Mouse (Mus musculus) cerebellum, adult (tissue): ENCODE results near the gene Synpo2.

Experiments used
- ATAC-seq: cut with Nextera tagmentation; 2 replicates; pipeline ENCODE4 v1.9.2; 2017; ENCODE audit warnings: mild to moderate bottlenecking, moderate library complexity, mixed read lengths; ENCODE audit not compliant: insufficient number of reproducible peaks, low FRiP score, low TSS enrichment

The Synpo2 gene

DNA sequence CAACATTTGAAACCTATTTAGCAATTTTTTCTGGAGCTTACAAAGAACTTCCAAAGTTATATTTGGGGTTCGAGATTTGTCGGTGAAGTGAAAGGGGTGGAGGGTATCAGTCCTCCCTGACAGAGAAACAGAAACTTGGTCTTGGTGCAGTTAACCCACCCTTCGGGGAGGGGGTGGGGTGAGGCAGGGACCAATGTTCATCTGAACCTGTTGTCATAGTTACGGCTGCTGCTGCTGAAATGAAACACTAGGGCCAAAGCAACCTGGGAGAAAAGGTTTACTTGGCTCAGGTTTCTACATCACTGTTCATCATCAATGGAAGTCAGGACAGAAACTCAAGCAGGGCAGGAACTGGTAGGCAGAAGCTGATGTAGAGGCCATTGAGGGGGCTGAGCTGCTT, 66.6 kb downstream of the Synpo2 start:
- no peak for ATAC-seq

DNA sequence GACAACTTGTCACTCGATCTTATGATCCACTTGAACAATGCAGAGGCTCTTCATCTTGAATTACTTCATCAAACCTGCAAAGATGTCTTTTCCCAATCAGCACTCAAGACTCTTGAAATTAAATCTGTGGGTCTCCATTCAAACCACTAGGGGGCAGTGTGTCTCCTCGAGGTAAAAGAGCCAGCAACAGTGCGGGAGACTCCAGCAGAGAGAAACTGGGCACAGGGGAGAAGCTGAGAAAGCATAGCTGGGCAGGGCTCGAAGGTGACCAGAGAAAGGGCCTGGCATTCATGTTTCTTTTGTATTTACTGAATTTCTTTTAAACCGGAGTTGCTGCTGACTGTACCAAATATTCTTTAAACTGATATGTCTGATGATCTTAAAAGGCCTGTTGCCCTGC, 67.1 kb downstream of the Synpo2 start:
- peak; percentile 73 for ATAC-seq

- no peak for ATAC-seq
These were observed 69.5 kb downstream of the Synpo2 start for GRCm38 (mm10) chr3:123166450-123166849.

GRCm38 (mm10) chr3:123164183-123164582, 71.8 kb downstream of the Synpo2 start:
- ATAC-seq, result no peak

GRCm38 (mm10) chr3:123163192-123163523, 72.8 kb downstream of the Synpo2 start:
- no peak for ATAC-seq

DNA sequence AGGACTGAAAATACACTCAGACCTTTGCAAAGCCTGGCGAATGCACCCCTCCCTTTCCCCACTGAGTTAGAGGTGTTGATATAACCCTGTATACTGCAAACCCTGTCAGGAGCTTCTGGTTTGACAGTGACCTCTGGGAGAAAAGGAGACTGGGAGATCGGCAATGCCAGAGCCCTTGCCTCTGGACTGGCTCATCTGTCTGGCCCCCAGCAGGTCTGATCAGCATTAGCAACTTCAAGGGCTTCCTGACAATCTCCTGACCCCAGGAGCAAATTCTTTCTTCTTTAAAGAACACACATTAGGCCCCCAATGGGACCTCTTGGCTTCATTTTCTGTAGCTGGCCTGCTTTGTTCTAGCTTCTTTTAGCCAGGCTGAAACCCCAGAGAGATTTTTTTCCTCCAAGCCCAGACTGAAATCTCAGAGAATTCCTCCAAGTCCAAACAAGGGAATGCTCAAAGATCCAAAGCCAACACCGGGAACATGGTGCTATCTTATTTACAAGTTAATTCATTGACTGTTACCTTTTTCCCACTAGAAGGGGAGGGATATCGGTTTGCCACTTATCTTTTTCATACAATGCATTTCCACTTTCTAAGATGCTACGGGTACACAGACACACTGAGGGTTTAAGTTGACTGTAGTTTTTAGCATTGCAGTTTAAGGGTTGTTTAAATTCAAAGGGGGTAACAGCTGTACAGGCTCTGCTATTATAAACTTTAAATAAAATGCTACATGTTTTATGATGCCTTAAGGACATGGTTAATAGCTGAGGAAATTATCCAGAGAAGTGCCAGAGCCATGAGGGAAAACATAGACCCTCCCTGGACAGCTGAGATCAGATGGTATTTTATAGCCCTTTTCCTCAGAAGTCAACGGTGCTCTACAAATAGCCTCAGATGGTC, 73.4 kb downstream of the Synpo2 start:
- no peak for ATAC-seq

DNA sequence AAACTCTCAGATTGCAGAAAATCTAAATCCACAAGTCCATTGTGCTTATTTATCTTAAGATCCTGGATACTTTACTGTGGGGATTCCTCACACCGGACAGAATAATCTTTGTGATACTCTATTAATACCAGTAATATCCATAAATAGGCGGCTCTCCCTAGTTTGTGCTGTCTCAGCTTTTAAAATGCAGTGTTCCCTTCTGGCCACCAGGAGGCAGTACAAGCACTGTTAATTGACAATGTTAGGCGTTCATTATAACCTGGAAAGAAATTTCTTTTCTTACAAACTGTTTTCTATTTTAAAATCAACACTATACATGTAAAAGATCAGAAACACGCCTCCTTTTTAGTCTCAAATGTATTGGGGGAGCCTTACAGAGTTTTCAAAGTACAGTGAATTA, 75.2 kb downstream of the Synpo2 start:
- ATAC-seq, result 0 out of 2 replicates have a peak, but pooled peaks have one; percentile 7

DNA sequence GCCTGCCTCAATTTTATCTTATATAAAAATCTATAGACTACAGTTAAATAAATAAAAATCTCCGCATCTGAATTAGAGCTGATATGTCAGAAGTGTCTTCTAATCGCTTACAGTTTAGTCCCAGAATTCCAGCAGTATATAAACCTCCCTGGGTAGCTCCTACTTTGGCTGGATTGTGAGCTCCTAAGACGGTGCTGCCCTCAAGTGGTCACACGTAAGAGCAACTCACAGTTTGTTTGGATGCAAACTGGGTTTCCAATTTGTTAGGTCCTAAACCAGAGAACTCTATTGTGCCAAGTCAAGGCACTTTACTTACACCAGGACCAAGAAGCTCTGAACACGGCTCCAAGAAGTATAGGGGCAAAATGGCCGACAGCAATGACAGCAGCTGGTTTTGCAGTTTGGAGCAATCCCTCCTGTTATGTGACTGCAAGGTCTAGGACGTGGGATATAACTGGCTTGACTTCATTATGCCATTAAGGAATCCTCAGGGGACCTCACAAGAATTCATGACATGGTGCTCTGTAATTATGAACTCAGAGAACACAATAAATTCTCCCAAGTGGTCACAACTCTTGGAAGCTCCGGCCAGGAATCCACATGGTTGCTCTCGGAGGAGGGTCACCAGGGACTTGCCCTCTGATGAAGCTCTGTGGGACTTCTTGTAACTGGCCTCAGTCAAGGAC, 76.7 kb downstream of the Synpo2 start:
- 0 out of 2 replicates have a peak, but pooled peaks have one; percentile 41 for ATAC-seq

- ATAC-seq, result no peak
These were observed 77.4 kb downstream of the Synpo2 start for GRCm38 (mm10) chr3:123158579-123158978.

GRCm38 (mm10) chr3:123153337-123153736, 82.6 kb downstream of the Synpo2 start:
- ATAC-seq, result no peak; the same call in 1 of the 2 replicates

GRCm38 (mm10) chr3:123152911-123153310, 83.0 kb downstream of the Synpo2 start:
- ATAC-seq, result no peak

DNA sequence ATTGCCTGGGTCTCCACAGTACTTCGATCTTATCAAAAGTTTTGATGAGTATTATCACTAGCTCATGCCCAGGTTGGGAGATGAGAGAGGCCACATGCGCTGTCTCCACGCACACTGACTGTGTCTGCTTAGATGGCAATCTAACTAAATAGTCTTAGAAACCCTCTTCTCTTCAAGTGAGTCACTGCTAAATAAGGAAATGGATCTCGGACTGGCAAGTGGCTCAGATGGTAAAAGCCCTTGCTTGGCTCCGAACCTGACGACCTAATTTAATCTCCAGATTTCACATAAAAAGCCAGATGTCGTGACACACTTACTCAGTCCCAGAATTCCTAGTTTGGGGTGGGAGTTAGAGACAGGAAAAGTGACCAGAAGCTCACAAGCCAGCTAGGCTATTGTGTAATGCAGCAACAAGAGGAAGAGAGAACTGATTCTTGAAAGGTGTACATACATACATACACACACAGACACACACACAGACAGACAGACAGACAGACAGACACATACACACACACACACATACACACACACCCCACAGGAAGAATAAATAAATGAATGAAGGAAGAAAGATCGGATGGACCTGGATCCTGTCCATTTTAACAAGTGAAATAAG, 85.3 kb downstream of the Synpo2 start:
- ATAC-seq, result no peak

DNA sequence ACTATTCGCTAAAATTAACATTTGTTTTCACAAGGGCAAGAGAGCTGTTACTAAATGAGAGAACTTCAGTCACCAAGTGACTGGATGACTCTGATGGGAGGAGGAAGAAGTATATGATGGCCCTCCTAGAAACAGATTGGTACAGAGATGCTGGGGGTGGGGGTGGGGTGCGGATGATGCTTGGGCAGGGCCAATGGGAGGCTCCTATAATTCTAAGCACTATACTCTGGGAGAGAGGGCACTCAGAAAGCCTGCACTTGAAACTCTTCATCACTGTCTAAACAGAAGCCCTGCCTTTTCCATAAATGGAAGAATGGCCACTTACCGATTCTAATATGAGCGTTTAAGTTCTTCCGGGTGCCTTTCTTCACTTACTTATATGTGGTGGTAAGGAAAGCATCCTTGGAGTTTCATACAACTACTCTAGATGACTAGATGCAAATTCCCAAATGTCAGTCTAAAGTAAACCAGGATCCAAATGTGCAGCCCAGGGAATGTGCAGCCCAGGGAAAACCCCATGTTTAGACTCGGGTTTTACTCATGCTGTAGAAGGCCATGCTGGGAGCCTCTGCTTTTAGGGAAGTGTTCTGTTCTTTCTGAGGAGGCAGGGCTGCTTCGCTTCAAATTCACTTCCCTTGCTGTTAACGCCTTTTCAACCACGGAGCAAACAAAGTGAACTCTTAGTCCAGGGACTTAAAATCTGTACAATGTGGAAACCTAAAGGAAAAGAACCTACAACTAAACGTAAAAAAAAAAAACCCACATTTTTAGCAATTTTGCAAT, 86.4 kb downstream of the Synpo2 start:
- ATAC-seq, result no peak

DNA sequence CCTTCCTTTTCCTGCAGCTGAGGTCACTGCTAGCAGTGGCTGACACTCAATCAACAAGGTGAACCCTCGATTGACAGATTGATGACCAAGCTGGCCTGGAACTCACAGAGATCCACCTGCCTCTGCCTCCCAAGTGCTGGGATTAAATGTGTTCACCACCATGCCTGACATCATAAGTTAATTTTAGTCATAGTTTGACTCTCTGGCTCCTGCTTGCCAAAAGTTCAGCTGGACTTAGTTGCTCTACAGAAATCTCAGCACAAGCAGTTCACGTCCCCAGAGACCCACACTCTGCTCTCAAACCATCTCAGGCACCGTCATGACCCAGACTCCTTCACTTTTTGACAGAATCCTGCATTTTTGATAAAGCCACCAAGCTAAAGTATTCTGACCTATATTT, 87.3 kb downstream of the Synpo2 start:
- no peak for ATAC-seq

GRCm38 (mm10) chr3:123146557-123146956, 89.4 kb downstream of the Synpo2 start:
- no peak for ATAC-seq

DNA sequence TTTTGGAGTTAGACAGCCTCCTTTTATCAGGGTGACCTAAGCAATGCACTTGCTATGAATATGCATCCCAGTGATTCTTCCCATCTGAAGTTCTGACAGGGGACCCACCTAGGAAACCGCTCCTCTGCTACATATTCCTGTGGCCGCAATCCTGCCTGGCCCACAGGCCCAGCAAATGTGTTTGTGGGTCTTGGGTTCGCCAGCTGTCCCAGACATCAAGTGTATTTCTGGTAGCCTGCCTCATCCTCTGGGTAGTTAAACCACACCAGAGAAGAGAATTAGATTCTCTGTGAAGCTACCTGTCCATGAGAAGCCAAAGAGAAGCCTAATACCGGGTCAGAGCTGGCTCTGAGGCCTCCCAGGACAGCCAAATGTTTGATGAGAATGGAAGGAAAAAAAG, 90.0 kb downstream of the Synpo2 start:
- ATAC-seq, result no peak

- no peak for ATAC-seq
These were observed 92.5 kb downstream of the Synpo2 start for GRCm38 (mm10) chr3:123143412-123143811.

- no peak for ATAC-seq
These were observed 93.7 kb downstream of the Synpo2 start for GRCm38 (mm10) chr3:123142298-123142697.

DNA sequence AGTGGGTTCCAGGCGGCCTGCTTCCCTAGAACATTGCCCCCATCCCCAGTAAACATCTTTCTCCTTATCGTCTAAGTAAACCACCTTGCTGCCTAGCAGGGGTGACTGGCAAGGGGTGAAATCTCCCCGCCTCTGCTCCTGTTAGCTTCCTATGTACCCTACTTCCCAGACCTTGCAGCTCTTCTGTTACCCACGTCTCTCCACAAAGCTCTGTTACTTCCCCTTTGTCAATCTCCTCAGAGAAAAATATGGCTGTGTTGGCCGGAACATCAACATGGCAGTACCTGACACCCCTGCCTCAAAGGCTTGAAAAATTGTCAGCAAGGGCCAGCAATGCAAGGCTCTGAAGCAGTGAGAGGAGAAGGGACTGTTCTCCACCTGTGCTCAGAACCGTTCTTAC, 94.9 kb downstream of the Synpo2 start:
- ATAC-seq, result no peak

GRCm38 (mm10) chr3:123140134-123140533, 95.8 kb downstream of the Synpo2 start:
- no peak for ATAC-seq
